Mouse (Mus musculus) lung, embryonic 15.5 days (tissue): ENCODE measurements around the gene Mycbpap. TPM values are rescaled to one million over a fixed set of nuclear protein-coding genes. Genes with fewer than 3 reads are reported as not detected.

ENCODE experiments used
- ATAC-seq: fragments of 200-750 bp; cut with Nextera tagmentation; 2 replicates; pipeline ENCODE4 v1.8.0; 2017; ENCODE audit warnings: moderate number of reproducible peaks, borderline replicate concordance; ENCODE audit not compliant: low FRiP score, low TSS enrichment; ENCODE audit errors: extremely low read depth
- H3K27ac ChIP-seq: fragments of 300-500 bp; sonication (generic); 2 replicates; pipeline ENCODE4 v1.5.1; 2015; ENCODE audit warnings: moderate library complexity, mild to moderate bottlenecking, inconsistent platforms
- H3K27me3 ChIP-seq: fragments of 300-500 bp; sonication (generic); 2 replicates; pipeline ENCODE4 v1.6.1; 2015; ENCODE audit warnings: inconsistent platforms
- H3K36me3 ChIP-seq: fragments of 300-500 bp; sonication (generic); 2 replicates; pipeline ENCODE4 v1.6.1; 2015; ENCODE audit warnings: inconsistent platforms
- H3K4me1 ChIP-seq: fragments of 300-500 bp; sonication (generic); 2 replicates; pipeline ENCODE4 v1.6.1; 2015; ENCODE audit warnings: inconsistent platforms
- H3K4me2 ChIP-seq: fragments of 300-500 bp; sonication (generic); 2 replicates; pipeline ENCODE4 v1.6.1; 2015; ENCODE audit warnings: inconsistent platforms, mild to moderate bottlenecking, moderate library complexity
- H3K4me3 ChIP-seq: fragments of 300-500 bp; sonication (generic); 2 replicates; pipeline ENCODE4 v1.5.1; 2015; ENCODE audit warnings: mild to moderate bottlenecking, inconsistent platforms
- H3K9ac ChIP-seq: fragments of 300-500 bp; sonication (generic); 2 replicates; pipeline ENCODE4 v1.6.1; 2015; ENCODE audit warnings: inconsistent platforms
- H3K9me3 ChIP-seq: fragments of 300-500 bp; sonication (generic); 2 replicates; pipeline ENCODE4 v1.6.1; 2016; ENCODE audit warnings: inconsistent platforms
- WGBS: fragments of 180-500 bp; shearing (Covaris S2); methylation state at CpG from one replicate; pipeline ENCODE4 v1.1.7; 2015; 5-methylcytosine and 5-hydroxymethylcytosine counted together
- polyA plus RNA-seq: library from polyadenylated mRNA; unstranded; fragments of >200 nt; fragmentation: Nextera tagmentation; extraction: Ambion mirVana; gene quantifications from 2 replicates; pipeline ENCODE4 v1.2.1, GENCODE M21; 2015

Gene Mycbpap
- polyA plus RNA-seq, 1 experiment from 2014 or later: 5.4 TPM

GRCm38 (mm10) chr11:94491035-94491748, 30.4 kb downstream of the Mycbpap start:
- Histone ChIP-seq H3K27ac (no peak overlapping the region), H3K36me3 (no peaks in the 10 kb centered on the region), H3K9ac (peak overlapping the region; percentile 33; the same call in 1 of the 2 replicates), H3K4me2 (peak overlapping the region; percentile 71), H3K9me3 (no peaks in the 10 kb centered on the region), H3K4me3 (peak overlapping the region; percentile 41), H3K4me1 (peaks cover 36% of the 10 kb centered on the region), H3K27me3 (peaks cover 26% of the 10 kb centered on the region)
- no peak for ATAC-seq
- WGBS: 10% methylated on average over 55 of the region's 55 CpGs

GRCm38 (mm10) chr11:94489745-94490144, 31.8 kb downstream of the Mycbpap start:
- H3K27me3 ChIP-seq: peaks cover 26% of the 10 kb centered on the region
- H3K9ac ChIP-seq: no peak overlapping the region
- no peak overlapping the region for H3K4me2 ChIP-seq
- H3K36me3 ChIP-seq: no peaks in the 10 kb centered on the region
- H3K27ac ChIP-seq: no peak overlapping the region
- peaks cover 35% of the 10 kb centered on the region for H3K4me1 ChIP-seq
- 27% methylated on average over 4 of the region's 4 CpGs for WGBS
- no peak for ATAC-seq
- H3K9me3 ChIP-seq: no peaks in the 10 kb centered on the region
- H3K4me3 ChIP-seq: no peak overlapping the region

GRCm38 (mm10) chr11:94488767-94489533, 32.6 kb downstream of the Mycbpap start:
- Histone ChIP-seq H3K4me3 (no peak overlapping the region), H3K4me2 (no peak overlapping the region), H3K9me3 (no peaks in the 10 kb centered on the region), H3K27ac (no peak overlapping the region), H3K9ac (no peak overlapping the region), H3K4me1 (peaks cover 28% of the 10 kb centered on the region), H3K27me3 (peaks cover 26% of the 10 kb centered on the region), H3K36me3 (no peaks in the 10 kb centered on the region)
- ATAC-seq: no peak
- 76% methylated on average over 11 of the region's 11 CpGs for WGBS

GRCm38 (mm10) chr11:94486001-94486400, 35.5 kb downstream of the Mycbpap start, which contains the start of gene Spata20:
Spata20 (minus strand) TSS chr11:94486179.
- H3K9me3 ChIP-seq: no peaks in the 10 kb centered on the region
- peak; percentile 66; the same call in 1 of the 2 replicates for ATAC-seq
- no peak within 1 kb of the TSS for H3K4me3 ChIP-seq
- WGBS: 2% methylated on average over 24 of the region's 24 CpGs
- H3K27ac ChIP-seq: no peak within 1 kb of the TSS
- peak within 1 kb of the TSS; percentile 44 for H3K4me2 ChIP-seq
- peaks cover 9% of the 10 kb centered on the region for H3K4me1 ChIP-seq
- H3K36me3 ChIP-seq: no peaks in the 10 kb centered on the region
- H3K27me3 ChIP-seq: peaks cover 11% of the 10 kb centered on the region
- H3K9ac ChIP-seq: no peak within 1 kb of the TSS

GRCm38 (mm10) chr11:94485223-94485622, 36.3 kb downstream of the Mycbpap start:
- Histone ChIP-seq H3K9me3 (no peaks in the 10 kb centered on the region), H3K9ac (no peak overlapping the region), H3K27me3 (peaks cover 5% of the 10 kb centered on the region), H3K4me3 (no peak overlapping the region), H3K36me3 (no peaks in the 10 kb centered on the region), H3K4me1 (peaks cover 4% of the 10 kb centered on the region), H3K4me2 (no peak overlapping the region), H3K27ac (no peak overlapping the region)
- WGBS: 72% methylated on average over 5 of the region's 5 CpGs
- ATAC-seq: no peak

- no peaks in the 10 kb centered on the region for H3K9me3 ChIP-seq
- ATAC-seq: no peak
- no peak overlapping the region for H3K27ac ChIP-seq
- H3K9ac ChIP-seq: no peak overlapping the region
- H3K27me3 ChIP-seq: peaks cover 5% of the 10 kb centered on the region
- no peak overlapping the region for H3K4me3 ChIP-seq
- H3K4me2 ChIP-seq: no peak overlapping the region
- whole genome bisulfite sequencing: 86% methylated on average over 9 of the region's 9 CpGs
- H3K36me3 ChIP-seq: no peaks in the 10 kb centered on the region
- peaks cover 4% of the 10 kb centered on the region for H3K4me1 ChIP-seq
These were observed 36.9 kb downstream of the Mycbpap start for GRCm38 (mm10) chr11:94484636-94485035.

GRCm38 (mm10) chr11:94483921-94484320, 37.6 kb downstream of the Mycbpap start:
- peaks cover 5% of the 10 kb centered on the region for H3K27me3 ChIP-seq
- H3K27ac ChIP-seq: no peak overlapping the region
- H3K9ac ChIP-seq: no peak overlapping the region
- H3K36me3 ChIP-seq: no peaks in the 10 kb centered on the region
- H3K4me2 ChIP-seq: no peak overlapping the region
- peaks cover 4% of the 10 kb centered on the region for H3K4me1 ChIP-seq
- no peak for ATAC-seq
- no peak overlapping the region for H3K4me3 ChIP-seq
- H3K9me3 ChIP-seq: no peaks in the 10 kb centered on the region
- WGBS: 74% methylated on average over 14 of the region's 14 CpGs

- Histone ChIP-seq H3K27me3 (peaks cover 5% of the 10 kb centered on the region), H3K4me3 (no peak overlapping the region), H3K4me2 (no peak overlapping the region), H3K27ac (no peak overlapping the region), H3K36me3 (no peaks in the 10 kb centered on the region), H3K9me3 (no peaks in the 10 kb centered on the region), H3K9ac (no peak overlapping the region), H3K4me1 (peaks cover 4% of the 10 kb centered on the region)
- WGBS: 75% methylated on average over 11 of the region's 11 CpGs
- no peak for ATAC-seq
These were observed 38.1 kb downstream of the Mycbpap start for GRCm38 (mm10) chr11:94483436-94483835.

- H3K4me3 ChIP-seq: no peak overlapping the region
- 87% methylated on average over 11 of the region's 11 CpGs for WGBS
These were observed 38.8 kb downstream of the Mycbpap start for GRCm38 (mm10) chr11:94482738-94483137.

GRCm38 (mm10) chr11:94481963-94482362, 39.6 kb downstream of the Mycbpap start:
- Histone ChIP-seq H3K9ac (no peak overlapping the region), H3K27ac (no peak overlapping the region), H3K4me1 (peaks cover 4% of the 10 kb centered on the region), H3K4me3 (no peak overlapping the region), H3K36me3 (no peaks in the 10 kb centered on the region), H3K4me2 (no peak overlapping the region), H3K9me3 (no peaks in the 10 kb centered on the region), H3K27me3 (peaks cover 19% of the 10 kb centered on the region)
- WGBS: 86% methylated on average over 7 of the region's 7 CpGs
- ATAC-seq: no peak

More at GRCm38 (mm10) chr11:94482738-94483137, 38.8 kb downstream of the Mycbpap start:
- no peak overlapping the region for H3K9ac ChIP-seq
- peaks cover 11% of the 10 kb centered on the region for H3K27me3 ChIP-seq
- no peak overlapping the region for H3K4me2 ChIP-seq
- H3K27ac ChIP-seq: no peak overlapping the region
- ATAC-seq: no peak
- peaks cover 4% of the 10 kb centered on the region for H3K4me1 ChIP-seq
- H3K36me3 ChIP-seq: no peaks in the 10 kb centered on the region
- no peaks in the 10 kb centered on the region for H3K9me3 ChIP-seq

- H3K9me3 ChIP-seq: no peaks in the 10 kb centered on the region
- no peak overlapping the region for H3K9ac ChIP-seq
- H3K27ac ChIP-seq: no peak overlapping the region
- peaks cover 27% of the 10 kb centered on the region for H3K27me3 ChIP-seq
- peaks cover 7% of the 10 kb centered on the region for H3K4me1 ChIP-seq
- no peaks in the 10 kb centered on the region for H3K36me3 ChIP-seq
- no peak for ATAC-seq
- 82% methylated on average over 9 of the region's 9 CpGs for WGBS
- H3K4me2 ChIP-seq: no peak overlapping the region
- H3K4me3 ChIP-seq: no peak overlapping the region
These were observed 41.2 kb downstream of the Mycbpap start for GRCm38 (mm10) chr11:94480382-94480781.

- no peaks in the 10 kb centered on the region for H3K9me3 ChIP-seq
- no peak overlapping the region for H3K4me2 ChIP-seq
- WGBS: 70% methylated on average over 6 of the region's 6 CpGs
- peaks cover 53% of the 10 kb centered on the region for H3K27me3 ChIP-seq
- no peaks in the 10 kb centered on the region for H3K36me3 ChIP-seq
- no peak overlapping the region for H3K27ac ChIP-seq
- ATAC-seq: no peak
- H3K9ac ChIP-seq: no peak overlapping the region
- H3K4me3 ChIP-seq: no peak overlapping the region
- H3K4me1 ChIP-seq: peaks cover 28% of the 10 kb centered on the region
These were observed 43.9 kb downstream of the Mycbpap start for GRCm38 (mm10) chr11:94477651-94478050.
